Mouse (Mus musculus): ENCODE data around the gene Tbc1d19. TPM values are rescaled to one million over a fixed set of nuclear protein-coding genes. Genes with fewer than 3 reads are reported as not detected.

Tbc1d19 gene
- 10 to 100 TPM; 47.5 to 48.5 TPM for total RNA-seq (2021)

- DNase-seq (ENCODE audit: low spot score in 2 of 2) = peak; percentile 84 to 87
- intact Hi-C loops (cut with DNase I) = no loop called here
Observed at GRCm38 (mm10) chr5:53809115-53809991, at the start of gene Tbc1d19. Gene Tbc1d19, plus strand, starts transcription at chr5:53809606.

GRCm38 (mm10) chr5:53759912-53760311 lies 49.5 kb upstream of the Tbc1d19 start:
- intact Hi-C loops (cut with DNase I) = no loop called here
- no peak for DNase-seq (ENCODE audit: low spot score in 2 of 2)

GRCm38 (mm10) chr5:53760914-53761313 lies 48.5 kb upstream of the Tbc1d19 start:
- DNase-seq (ENCODE audit: low spot score in 2 of 2) = peak in 1 of 2 experiments; percentile 25
- intact Hi-C loops (cut with DNase I) = no loop called here

- no peak for DNase-seq (ENCODE audit: low spot score in 2 of 2)
- intact Hi-C loops (cut with DNase I) = no loop called here
Observed at GRCm38 (mm10) chr5:53761346-53761745, 48.1 kb upstream of the Tbc1d19 start.

GRCm38 (mm10) chr5:53784818-53785520 lies 24.4 kb upstream of the Tbc1d19 start:
- intact Hi-C loops (cut with DNase I) = no loop called here
- no peak for DNase-seq (ENCODE audit: low spot score in 2 of 2)

GRCm38 (mm10) chr5:53801379-53801778 lies 8.0 kb upstream of the Tbc1d19 start:
- intact Hi-C loops (cut with DNase I) = no loop called here
- no peak for DNase-seq (ENCODE audit: low spot score in 2 of 2)

- intact Hi-C loops (cut with DNase I) = no loop called here
- no peak for DNase-seq (ENCODE audit: low spot score in 2 of 2)
Observed at GRCm38 (mm10) chr5:53819711-53820110, 10.3 kb downstream of the Tbc1d19 start.

- intact Hi-C loops (cut with DNase I) = no loop called here
Observed at GRCm38 (mm10) chr5:53825886-53826285, 16.5 kb downstream of the Tbc1d19 start.

GRCm38 (mm10) chr5:53834489-53834888 lies 25.1 kb downstream of the Tbc1d19 start:
- intact Hi-C loops (cut with DNase I) = no loop called here
- DNase-seq (ENCODE audit: low spot score in 2 of 2) = no peak

More at GRCm38 (mm10) chr5:53825886-53826285, 16.5 kb downstream of the Tbc1d19 start:
- DNase-seq (ENCODE audit: low spot score in 2 of 2) = no peak

GRCm38 (mm10) chr5:53841256-53841655 lies 31.9 kb downstream of the Tbc1d19 start:
- no peak for DNase-seq (ENCODE audit: low spot score in 2 of 2)
- intact Hi-C loops (cut with DNase I) = no loop called here

GRCm38 (mm10) chr5:53848294-53848942 lies 39.0 kb downstream of the Tbc1d19 start:
- intact Hi-C loops (cut with DNase I) = no loop called here
- DNase-seq (ENCODE audit: low spot score in 2 of 2) = no peak

GRCm38 (mm10) chr5:53852574-53852973 lies 43.2 kb downstream of the Tbc1d19 start:
- intact Hi-C loops (cut with DNase I) = no loop called here
- no peak for DNase-seq (ENCODE audit: low spot score in 2 of 2)

- intact Hi-C loops (cut with DNase I) = no loop called here
- no peak for DNase-seq (ENCODE audit: low spot score in 2 of 2)
Observed at GRCm38 (mm10) chr5:53854561-53854960, 45.2 kb downstream of the Tbc1d19 start.

- intact Hi-C loops (cut with DNase I) = no loop called here
- no peak for DNase-seq (ENCODE audit: low spot score in 2 of 2)
Observed at GRCm38 (mm10) chr5:53856011-53856410, 46.6 kb downstream of the Tbc1d19 start.

- DNase-seq (ENCODE audit: low spot score in 2 of 2) = no peak
- intact Hi-C loops (cut with DNase I) = no loop called here
Observed at GRCm38 (mm10) chr5:53865146-53865545, 55.7 kb downstream of the Tbc1d19 start.

GRCm38 (mm10) chr5:53865991-53866390 lies 56.6 kb downstream of the Tbc1d19 start:
- no peak for DNase-seq (ENCODE audit: low spot score in 2 of 2)
- intact Hi-C loops (cut with DNase I) = no loop called here

- intact Hi-C loops (cut with DNase I) = loop anchor here (2.0 to 5.0 kb wide), 2 partner anchors 126 to 241 kb away; partner anchors contain the start of gene Stim2
- DNase-seq (ENCODE audit: low spot score in 2 of 2) = peak; percentile 15 to 43
Observed at GRCm38 (mm10) chr5:53871665-53872312, 62.4 kb downstream of the Tbc1d19 start.

- intact Hi-C loops (cut with DNase I) = loop anchor here (5.0 kb wide), 1 partner anchor 122 kb away; the partner anchor contains the start of gene Stim2
- no peak for DNase-seq (ENCODE audit: low spot score in 2 of 2)
Observed at GRCm38 (mm10) chr5:53874966-53875365, 65.6 kb downstream of the Tbc1d19 start.

GRCm38 (mm10) chr5:53880724-53881123 lies 71.3 kb downstream of the Tbc1d19 start:
- no peak for DNase-seq (ENCODE audit: low spot score in 2 of 2)
- intact Hi-C loops (cut with DNase I) = no loop called here

All from left cerebral cortex, postnatal 36 days (tissue).